Mouse (Mus musculus) midbrain, embryonic 15.5 days (tissue): ENCODE measurements around the gene B020031M17Rik. TPM values are rescaled to one million over a fixed set of nuclear protein-coding genes. Genes with fewer than 3 reads are reported as not detected.
"Not testable (repeated sequence)": the region's sequence is repeated elsewhere in the genome, so short reads cannot be mapped to it uniquely, and the experiment has no call there.

Experiments
- ATAC-seq: fragments of 200-750 bp; cut with Nextera tagmentation; replicated peaks from 2 replicates; pipeline ENCODE4 v1.8.0; 2017; ENCODE audit warnings: moderate TSS enrichment
- H3K27ac ChIP-seq: fragments of 300-500 bp; sonication (generic); 2 replicates; pipeline ENCODE4 v1.5.1; 2015; ENCODE audit warnings: mild to moderate bottlenecking, inconsistent platforms
- H3K27me3 ChIP-seq: fragments of 300-500 bp; sonication (generic); replicated peaks from 2 replicates; pipeline ENCODE4 v1.6.1; 2015; ENCODE audit warnings: inconsistent platforms
- H3K36me3 ChIP-seq: fragments of 300-500 bp; sonication (generic); replicated peaks from 2 replicates; pipeline ENCODE4 v1.6.1; 2015; ENCODE audit warnings: inconsistent platforms
- H3K4me1 ChIP-seq: fragments of 300-500 bp; sonication (generic); 2 replicates; pipeline ENCODE4 v1.6.1; 2015; ENCODE audit warnings: inconsistent platforms
- H3K4me2 ChIP-seq: fragments of 300-500 bp; sonication (generic); 2 replicates; pipeline ENCODE4 v1.6.1; 2015; ENCODE audit warnings: inconsistent platforms, mild to moderate bottlenecking, moderate library complexity
- H3K4me3 ChIP-seq: fragments of 300-500 bp; sonication (generic); 2 replicates; pipeline ENCODE4 v1.5.1; 2015; ENCODE audit warnings: mild to moderate bottlenecking, inconsistent platforms
- H3K9ac ChIP-seq: fragments of 300-500 bp; sonication (generic); 2 replicates; pipeline ENCODE4 v1.6.1; 2015; ENCODE audit warnings: mild to moderate bottlenecking, inconsistent platforms
- H3K9me3 ChIP-seq: fragments of 300-500 bp; sonication (generic); 2 replicates; pipeline ENCODE4 v1.6.1; 2016; ENCODE audit warnings: inconsistent platforms
- WGBS: fragments of 180-500 bp; shearing (Covaris S2); methylation state at CpG from one replicate; pipeline ENCODE4 v1.1.7; 2015; ENCODE audit warnings: mixed read lengths; 5-methylcytosine and 5-hydroxymethylcytosine counted together
- polyA plus RNA-seq: library from polyadenylated mRNA; unstranded; fragments of >200 nt; fragmentation: Nextera tagmentation; extraction: Ambion mirVana; gene quantifications from 2 replicates; pipeline ENCODE4 v1.2.1, GENCODE M21; 2015

Gene B020031M17Rik
- polyA plus RNA-seq, 1 experiment from 2014 or later = not detected

DNA sequence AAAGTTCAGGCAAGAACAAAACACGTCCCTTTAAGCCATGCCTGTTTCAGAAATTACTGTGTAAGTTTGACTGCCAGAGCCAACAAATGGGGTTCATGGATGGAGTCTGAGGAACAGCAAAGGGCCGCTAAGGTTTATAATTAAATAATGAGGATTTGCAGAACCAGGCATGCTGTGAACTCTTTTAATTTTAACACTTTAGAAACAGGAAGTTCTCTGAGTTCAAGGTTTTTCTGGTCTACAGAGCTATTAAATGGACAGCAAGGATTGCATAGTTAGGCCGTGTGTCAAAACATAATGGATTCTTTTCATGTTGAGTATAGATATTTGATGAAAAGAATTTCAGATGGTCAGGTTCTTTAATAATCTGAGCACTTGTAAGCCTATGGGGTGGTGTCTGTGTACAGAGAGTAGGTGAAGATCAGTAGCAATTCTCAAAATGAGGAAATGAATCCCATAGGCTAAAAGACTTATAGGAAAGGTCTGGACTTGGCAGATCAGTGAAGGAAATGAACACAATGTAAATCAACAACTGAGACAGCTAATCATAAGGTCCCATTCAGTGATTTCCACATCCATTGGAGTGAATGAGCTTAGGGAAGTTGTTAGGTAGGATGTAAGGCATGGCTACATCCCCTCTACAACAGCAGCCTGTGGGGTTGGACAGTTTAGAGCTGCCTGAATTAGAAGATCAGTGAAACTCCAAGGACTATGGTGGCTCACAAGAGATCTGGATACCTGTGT, 25.8 kb downstream of the B020031M17Rik start:
- H3K27me3 ChIP-seq, ATAC-seq, H3K4me3 ChIP-seq, H3K4me1 ChIP-seq, H3K27ac ChIP-seq, H3K9ac ChIP-seq, H3K4me2 ChIP-seq, H3K9me3 ChIP-seq, H3K36me3 ChIP-seq: not testable (repeated sequence)
- WGBS = 87% methylated on average over 3 of the region's 3 CpGs

DNA sequence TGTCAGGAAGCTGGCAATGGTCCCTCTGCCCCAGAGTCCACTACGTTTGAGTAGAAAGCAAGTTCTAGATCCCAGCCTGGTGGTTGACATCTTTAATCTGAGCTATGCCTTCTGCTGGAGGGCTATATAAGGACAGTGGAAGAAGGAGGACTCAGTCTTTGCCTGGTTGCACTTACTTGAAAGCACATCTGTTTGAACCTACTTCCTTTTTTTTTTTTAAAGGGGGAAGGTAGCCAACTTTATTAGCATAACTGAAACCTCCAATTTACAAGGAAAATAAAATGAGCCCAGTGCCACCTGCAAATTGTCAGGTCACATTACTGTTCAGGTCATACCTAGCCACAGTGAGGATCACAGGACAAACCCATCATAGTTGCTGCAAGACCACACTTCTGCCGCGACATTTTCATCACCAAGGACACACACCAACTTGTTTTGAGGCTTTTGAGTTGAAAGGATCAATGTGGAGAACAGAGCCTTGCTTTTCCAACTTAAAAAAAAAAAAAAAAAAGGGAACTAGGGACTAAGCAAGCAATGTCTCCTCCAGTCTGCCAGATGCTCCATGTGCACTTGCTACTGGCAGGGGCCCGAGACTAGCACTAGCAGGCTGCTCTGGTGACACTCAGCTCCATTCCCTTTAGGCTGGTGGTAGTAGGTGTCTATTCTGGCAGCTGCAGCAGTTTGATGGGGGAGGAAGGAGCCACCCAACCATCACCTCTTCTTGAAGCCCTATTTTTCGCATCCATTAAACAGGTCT, 33.5 kb downstream of the B020031M17Rik start:
- not testable (repeated sequence) for H3K9me3 ChIP-seq, H3K4me2 ChIP-seq, H3K9ac ChIP-seq, H3K27ac ChIP-seq, ATAC-seq, H3K27me3 ChIP-seq, H3K4me3 ChIP-seq, H3K36me3 ChIP-seq, H3K4me1 ChIP-seq
- WGBS = 90% methylated on average over 4 of the region's 5 CpGs

DNA sequence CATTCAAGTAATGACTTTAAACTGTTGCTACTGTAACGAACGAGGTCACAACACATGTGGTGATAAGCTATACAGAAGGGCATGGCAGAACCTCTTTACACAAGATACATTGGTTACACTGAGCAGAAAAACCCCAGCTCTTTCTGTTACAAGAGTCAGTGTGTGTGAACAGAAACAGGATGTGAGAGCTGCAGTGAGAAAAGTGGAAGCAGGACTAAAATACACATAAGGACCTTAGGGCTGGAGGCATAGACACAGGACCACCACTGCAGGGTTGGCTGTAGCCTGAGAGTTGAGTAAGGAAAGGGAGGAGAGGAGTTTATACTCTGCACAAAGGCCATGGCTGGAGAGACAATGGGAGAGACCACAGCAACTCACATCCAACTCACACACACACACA, 34.2 kb downstream of the B020031M17Rik start:
- ATAC-seq, H3K4me2 ChIP-seq, H3K9me3 ChIP-seq, H3K4me1 ChIP-seq, H3K9ac ChIP-seq, H3K27me3 ChIP-seq, H3K27ac ChIP-seq, H3K36me3 ChIP-seq, H3K4me3 ChIP-seq: not testable (repeated sequence)
- WGBS = 73% methylated on average over 2 of the region's 2 CpGs

Other genes with a start within 250 kb of the B020031M17Rik start
- 4.5 and 4.7 TPM in 2 replicates for gene Nim1k, start 194.9 kb downstream of the B020031M17Rik start, polyA plus RNA-seq
- gene Zfp131, start 159.9 kb downstream of the B020031M17Rik start, polyA plus RNA-seq = 31.0 and 33.3 TPM in 2 replicates
- not detected in 2 replicates for gene AF067063, start 120.6 kb downstream of the B020031M17Rik start, polyA plus RNA-seq
- gene D13Ertd608e, start 114.8 kb downstream of the B020031M17Rik start, polyA plus RNA-seq = not detected in 2 replicates
- not detected in 2 replicates for gene Tcstv1, start 56.0 kb downstream of the B020031M17Rik start, polyA plus RNA-seq
- not detected in 2 replicates for gene Gm21761, start 21.5 kb downstream of the B020031M17Rik start, polyA plus RNA-seq
- gene Gm36079, start 76.2 kb upstream of the B020031M17Rik start, polyA plus RNA-seq = not detected in 2 replicates
- not detected in 2 replicates for gene Gm21188, start 101.4 kb upstream of the B020031M17Rik start, polyA plus RNA-seq
- not detected in 2 replicates for gene Gm20767, start 189.4 kb upstream of the B020031M17Rik start, polyA plus RNA-seq
- not detected in 2 replicates for gene Gm21818, start 221.6 kb upstream of the B020031M17Rik start, polyA plus RNA-seq